Mouse (Mus musculus) testis, adult 2 months (tissue): ENCODE measurements at regions not wholly inside any gene's neighbourhood (a gene's known extent, or its start where the extent isn't known, plus 50 kb on each side); places are given as distances from the start of the nearest gene placed in this dataset.

Experiments used
- CTCF ChIP-seq: fragments of 200-500 bp; IDR thresholded peaks from 2 replicates; pipeline ENCODE4 v1.5.1; 2012; ENCODE audit warnings: low read depth, mild to moderate bottlenecking, inconsistent platforms, low read length, moderate library complexity; ENCODE audit not compliant: control insufficient read depth, insufficient read depth, insufficient replicate concordance
- POLR2A ChIP-seq: fragments of 200-500 bp; IDR thresholded peaks from 2 replicates; pipeline ENCODE4 v1.6.1; 2012; ENCODE audit warnings: low read depth, mild to moderate bottlenecking, inconsistent platforms, low read length, moderate library complexity; ENCODE audit not compliant: control insufficient read depth

- TF ChIP-seq CTCF (no peak), POLR2A (no peak)
These were observed 514.9 kb downstream of the Nyap2 start for GRCm38 (mm10) chr1:81591623-81592022.
